Mouse (Mus musculus) kidney, adult 2 months (tissue): ENCODE data around the gene Atrnl1. TPM values are rescaled to one million over a fixed set of nuclear protein-coding genes. Genes with fewer than 3 reads are reported as not detected.

ENCODE experiments used
- DNase-seq: peaks from one replicate; pipeline ENCODE4 v3.0.0; 2021
- H3K27ac ChIP-seq: fragments of 200-500 bp; 2 replicates; pipeline ENCODE4 v1.5.1; 2012; ENCODE audit warnings: low read depth, low read length, control low read depth, inconsistent platforms; ENCODE audit not compliant: insufficient read depth
- H3K27me3 ChIP-seq: fragments of 200-500 bp; replicated peaks from 2 replicates; pipeline ENCODE4 v1.6.1; 2012; ENCODE audit warnings: mild to moderate bottlenecking, moderate library complexity, low read length, inconsistent platforms; ENCODE audit not compliant: control insufficient read depth, insufficient read depth
- H3K36me3 ChIP-seq: fragments of 200-500 bp; 2 replicates; pipeline ENCODE4 v1.6.1; 2012; ENCODE audit warnings: mild to moderate bottlenecking, moderate library complexity, low read length, inconsistent platforms; ENCODE audit not compliant: control insufficient read depth, insufficient read depth
- H3K4me1 ChIP-seq: fragments of 200-500 bp; 2 replicates; pipeline ENCODE4 v1.6.1; 2011; ENCODE audit warnings: low read length; ENCODE audit not compliant: control insufficient read depth, insufficient read depth
- H3K4me3 ChIP-seq: fragments of 200-500 bp; 2 replicates; pipeline ENCODE4 v1.5.1; 2011; ENCODE audit warnings: mild to moderate bottlenecking, low read depth, low read length, control low read depth; ENCODE audit not compliant: insufficient read depth
- CTCF ChIP-seq: fragments of 200-500 bp; conservative IDR thresholded peaks from 2 replicates; pipeline ENCODE4 v1.5.1; 2011; ENCODE audit warnings: low read depth, mild to moderate bottlenecking, control low read depth, low read length, moderate library complexity, mixed read lengths; ENCODE audit not compliant: insufficient read depth, insufficient read length
- POLR2A ChIP-seq: fragments of 200-500 bp; IDR thresholded peaks from one replicate; pipeline ENCODE4 v1.6.1; 2011; ENCODE audit warnings: low read depth, low read length, control low read depth
- WGBS: fragments of 180-500 bp; shearing (Covaris S2); methylation state at CpG from one replicate; pipeline ENCODE4 v1.1.7; 2018; 5-methylcytosine and 5-hydroxymethylcytosine counted together
- polyA plus RNA-seq: library from polyadenylated mRNA; depleted of rRNA; stranded (reverse); fragments of >200 nt; gene quantifications from 2 replicates; pipeline ENCODE4 v1.2.3, GENCODE M21; 2012

Gene Atrnl1
- polyA plus RNA-seq, 1 experiment = 13.4 TPM

GRCm38 (mm10) chr19:57926164-57926860 is 315.5 kb downstream of the Atrnl1 start:
- 90% methylated on average over 5 of the region's 5 CpGs for WGBS
- Histone ChIP-seq H3K4me3 (no peak overlapping the region), H3K4me1 (no peaks in the 10 kb centered on the region), H3K27ac (no peak overlapping the region), H3K27me3 (no peaks in the 10 kb centered on the region), H3K36me3 (no peaks in the 10 kb centered on the region)
- TF ChIP-seq POLR2A = no peak
- no peak for TF ChIP-seq CTCF
- DNase-seq = no peak

GRCm38 (mm10) chr19:57926941-57927471 is 316.2 kb downstream of the Atrnl1 start:
- 41% methylated on average over 10 of the region's 10 CpGs for WGBS
- TF ChIP-seq POLR2A (no peak), CTCF (no peak)

GRCm38 (mm10) chr19:57927566-57928523 is 317.0 kb downstream of the Atrnl1 start:
- H3K4me3 ChIP-seq = no peak overlapping the region
- no peaks in the 10 kb centered on the region for H3K27me3 ChIP-seq
- no peak for TF ChIP-seq CTCF
- no peak overlapping the region for H3K27ac ChIP-seq
- WGBS = 79% methylated on average over 11 of the region's 11 CpGs
- no peaks in the 10 kb centered on the region for H3K36me3 ChIP-seq
- H3K4me1 ChIP-seq = no peaks in the 10 kb centered on the region
- DNase-seq = no peak

More at GRCm38 (mm10) chr19:57926941-57927471, 316.2 kb downstream of the Atrnl1 start:
- no peaks in the 10 kb centered on the region for H3K4me1 ChIP-seq
- no peaks in the 10 kb centered on the region for H3K36me3 ChIP-seq
- H3K27ac ChIP-seq = no peak overlapping the region
- H3K27me3 ChIP-seq = no peaks in the 10 kb centered on the region
- no peak for DNase-seq
- no peak overlapping the region for H3K4me3 ChIP-seq

- no peaks in the 10 kb centered on the region for H3K4me1 ChIP-seq
- no peaks in the 10 kb centered on the region for H3K36me3 ChIP-seq
- 98% methylated on average over 4 of the region's 4 CpGs for WGBS
- no peak for TF ChIP-seq CTCF
- TF ChIP-seq POLR2A = no peak
- H3K27me3 ChIP-seq = no peaks in the 10 kb centered on the region
- no peak for DNase-seq
- H3K4me3 ChIP-seq = no peak overlapping the region
- H3K27ac ChIP-seq = no peak overlapping the region
Measured at GRCm38 (mm10) chr19:57931626-57932025, 320.8 kb downstream of the Atrnl1 start.

GRCm38 (mm10) chr19:57936865-57937264 is 326.0 kb downstream of the Atrnl1 start:
- Histone ChIP-seq H3K27me3 (no peaks in the 10 kb centered on the region), H3K36me3 (no peaks in the 10 kb centered on the region), H3K4me3 (no peak overlapping the region), H3K27ac (no peak overlapping the region), H3K4me1 (no peaks in the 10 kb centered on the region)
- 92% methylated on average over 3 of the region's 3 CpGs for WGBS
- TF ChIP-seq POLR2A (no peak), CTCF (no peak)
- no peak for DNase-seq

- Histone ChIP-seq H3K36me3 (no peaks in the 10 kb centered on the region), H3K27ac (no peak overlapping the region), H3K27me3 (no peaks in the 10 kb centered on the region), H3K4me1 (no peaks in the 10 kb centered on the region), H3K4me3 (no peak overlapping the region)
- TF ChIP-seq CTCF (no peak), POLR2A (no peak)
- WGBS = 64% methylated on average over 1 of the region's 1 CpGs
- DNase-seq = no peak
Measured at GRCm38 (mm10) chr19:57939166-57939565, 328.3 kb downstream of the Atrnl1 start.

GRCm38 (mm10) chr19:57941529-57941928 is 330.7 kb downstream of the Atrnl1 start:
- H3K36me3 ChIP-seq = no peaks in the 10 kb centered on the region
- no peak overlapping the region for H3K4me3 ChIP-seq
- H3K27ac ChIP-seq = no peak overlapping the region
- no peak for DNase-seq
- TF ChIP-seq CTCF (no peak), POLR2A (no peak)
- H3K27me3 ChIP-seq = no peaks in the 10 kb centered on the region
- no peaks in the 10 kb centered on the region for H3K4me1 ChIP-seq
- 78% methylated on average over 8 of the region's 8 CpGs for WGBS
